Mouse (Mus musculus) myocyte (in vitro differentiated cells): ENCODE results near the gene St8sia1. TPM values are rescaled to one million over a fixed set of nuclear protein-coding genes. Genes with fewer than 3 reads are reported as not detected.

Experiments
- H3K27me3 ChIP-seq: one replicate; pipeline ENCODE4 v1.6.1; 2011; ENCODE audit not compliant: control insufficient read depth, insufficient read depth, insufficient read length
- H3K36me3 ChIP-seq: one replicate; pipeline ENCODE4 v1.6.1; 2011; ENCODE audit not compliant: control insufficient read depth, insufficient read depth
- H3K4me2 ChIP-seq: one replicate; pipeline ENCODE4 v1.6.1; 2011; ENCODE audit warnings: low read depth, control low read depth
- H3K4me3 ChIP-seq: one replicate; pipeline ENCODE4 v1.5.1; 2011; ENCODE audit warnings: mild to moderate bottlenecking, control low read depth, moderate library complexity
- H3K79me2 ChIP-seq: one replicate; pipeline ENCODE4 v1.6.1; 2011; ENCODE audit not compliant: control insufficient read depth, insufficient read depth
- H3ac ChIP-seq: one replicate; pipeline ENCODE4 v1.6.1; 2011; ENCODE audit not compliant: control insufficient read depth, insufficient read length
- CEBPB ChIP-seq: IDR thresholded peaks from 2 replicates; pipeline ENCODE4 v1.6.1; 2011; ENCODE audit warnings: mild to moderate bottlenecking, moderate library complexity; ENCODE audit not compliant: poor library complexity, insufficient read depth, severe bottlenecking
- E2F4 ChIP-seq: IDR thresholded peaks from one replicate; pipeline ENCODE4 v1.6.1; 2011; ENCODE audit warnings: mild to moderate bottlenecking, control low read depth, moderate library complexity; ENCODE audit not compliant: insufficient read depth
- MAX ChIP-seq: IDR thresholded peaks from one replicate; pipeline ENCODE4 v1.6.1; 2011; ENCODE audit warnings: low read depth, mild to moderate bottlenecking, control low read depth
- MYOD1 ChIP-seq, 3 experiments: IDR thresholded peaks; one replicate each; pipeline ENCODE4 v1.6.1; 2011; ENCODE audit warnings: control low read depth in 2 of 3, low read depth in 2 of 3, mild to moderate bottlenecking in 2 of 3, moderate library complexity in 1 of 3; ENCODE audit not compliant: insufficient read length in 2 of 3, control insufficient read depth in 1 of 3
- MYOG ChIP-seq, 3 experiments: IDR thresholded peaks; one replicate each; pipeline ENCODE4 v1.6.1; 2011; ENCODE audit warnings: control low read depth in 2 of 3, low read depth in 2 of 3, mild to moderate bottlenecking in 2 of 3; ENCODE audit not compliant: insufficient read length in 2 of 3, control insufficient read depth in 1 of 3, insufficient read depth in 1 of 3
- POLR2A ChIP-seq: IDR thresholded peaks from one replicate; pipeline ENCODE4 v1.6.1; 2011; ENCODE audit warnings: low read depth, mild to moderate bottlenecking, control low read depth, moderate library complexity; ENCODE audit not compliant: insufficient read length
- POLR2AphosphoS2 ChIP-seq: IDR thresholded peaks from one replicate; pipeline ENCODE4 v1.6.1; 2011; ENCODE audit warnings: low read depth, control low read depth; ENCODE audit not compliant: insufficient read length
- REST ChIP-seq: IDR thresholded peaks from one replicate; pipeline ENCODE4 v1.6.1; 2011; ENCODE audit warnings: mild to moderate bottlenecking, control low read depth, moderate library complexity; ENCODE audit not compliant: insufficient read depth, insufficient read length
- SRF ChIP-seq: IDR thresholded peaks from one replicate; pipeline ENCODE4 v1.6.1; 2011; ENCODE audit warnings: low read depth; ENCODE audit not compliant: control insufficient read depth, insufficient read length
- TCF12 ChIP-seq: IDR thresholded peaks from one replicate; pipeline ENCODE4 v1.6.1; 2011; ENCODE audit warnings: mild to moderate bottlenecking, control low read depth; ENCODE audit not compliant: poor library complexity, insufficient read depth, severe bottlenecking
- TCF3 ChIP-seq: IDR thresholded peaks from one replicate; pipeline ENCODE4 v1.6.1; 2011; ENCODE audit warnings: low read depth, control low read depth; ENCODE audit not compliant: insufficient read length
- USF1 ChIP-seq: IDR thresholded peaks from one replicate; pipeline ENCODE4 v1.6.1; 2011; ENCODE audit warnings: low read depth, mild to moderate bottlenecking, control low read depth, moderate library complexity
- polyA plus RNA-seq: library from polyadenylated mRNA; unstranded; fragments of >200 nt; fragmentation: generic; extraction: Trizol; gene quantifications from one replicate; pipeline ENCODE4 v1.2.1, GENCODE M21; 2012; ENCODE audit warnings: missing spikeins

The St8sia1 gene
- polyA plus RNA-seq, 1 experiment: 0.02 TPM

- TF ChIP-seq TCF12: no peak
- no peak for TF ChIP-seq REST
- no peak for TF ChIP-seq MYOG (IDR thresholded peaks at IDR 0.05; ENCODE audit: control insufficient read depth in 1 of 3, insufficient read depth in 1 of 3, insufficient read length in 2 of 3, low read depth in 2 of 3)
- no peak for TF ChIP-seq MAX
- TF ChIP-seq USF1: no peak
- no peak for TF ChIP-seq SRF
- TF ChIP-seq POLR2A: no peak
- no peak for TF ChIP-seq CEBPB
- no peak for TF ChIP-seq POLR2AphosphoS2
- no peak for TF ChIP-seq E2F4
- TF ChIP-seq MYOD1 (IDR thresholded peaks at IDR 0.05; ENCODE audit: control insufficient read depth in 1 of 3, insufficient read length in 2 of 3, low read depth in 2 of 3): no peak
- TF ChIP-seq TCF3: no peak
- no peaks in the 10 kb centered on the region for H3K27me3 ChIP-seq
- no peaks in the 10 kb centered on the region for H3K79me2 ChIP-seq
- no peak overlapping the region for H3ac ChIP-seq
- H3K4me3 ChIP-seq: no peak overlapping the region
- H3K4me2 ChIP-seq: no peak overlapping the region
- no peaks in the 10 kb centered on the region for H3K36me3 ChIP-seq
These were observed 102.0 kb downstream of the St8sia1 start for GRCm38 (mm10) chr6:142862265-142862664.

GRCm38 (mm10) chr6:142860396-142860795, 103.9 kb downstream of the St8sia1 start:
- no peak overlapping the region for H3K4me2 ChIP-seq
- H3K36me3 ChIP-seq: no peaks in the 10 kb centered on the region
- no peak overlapping the region for H3ac ChIP-seq
- no peaks in the 10 kb centered on the region for H3K27me3 ChIP-seq
- TF ChIP-seq SRF (no peak), USF1 (no peak)
- H3K4me3 ChIP-seq: no peak overlapping the region
- no peaks in the 10 kb centered on the region for H3K79me2 ChIP-seq

GRCm38 (mm10) chr6:142859946-142860345, 104.3 kb downstream of the St8sia1 start:
- no peaks in the 10 kb centered on the region for H3K36me3 ChIP-seq
- no peak overlapping the region for H3ac ChIP-seq
- no peak overlapping the region for H3K4me2 ChIP-seq
- TF ChIP-seq MYOD1 (IDR thresholded peaks at IDR 0.05; ENCODE audit: control insufficient read depth in 1 of 3, insufficient read length in 2 of 3, low read depth in 2 of 3) (no peak), MAX (no peak), TCF12 (no peak), USF1 (no peak), REST (no peak), POLR2A (no peak), CEBPB (no peak), MYOG (IDR thresholded peaks at IDR 0.05; ENCODE audit: control insufficient read depth in 1 of 3, insufficient read depth in 1 of 3, insufficient read length in 2 of 3, low read depth in 2 of 3) (no peak), POLR2AphosphoS2 (no peak), SRF (no peak), TCF3 (no peak), E2F4 (no peak)
- no peaks in the 10 kb centered on the region for H3K79me2 ChIP-seq
- no peak overlapping the region for H3K4me3 ChIP-seq
- no peaks in the 10 kb centered on the region for H3K27me3 ChIP-seq

- no peaks in the 10 kb centered on the region for H3K27me3 ChIP-seq
- no peak for TF ChIP-seq POLR2A
- TF ChIP-seq MAX: no peak
- no peak for TF ChIP-seq CEBPB
- no peak for TF ChIP-seq MYOG (IDR thresholded peaks at IDR 0.05; ENCODE audit: control insufficient read depth in 1 of 3, insufficient read depth in 1 of 3, insufficient read length in 2 of 3, low read depth in 2 of 3)
- no peak for TF ChIP-seq TCF3
- no peak for TF ChIP-seq E2F4
- TF ChIP-seq USF1: no peak
- no peak for TF ChIP-seq POLR2AphosphoS2
- no peak for TF ChIP-seq REST
- no peak for TF ChIP-seq TCF12
- TF ChIP-seq SRF: no peak
- no peak for TF ChIP-seq MYOD1 (IDR thresholded peaks at IDR 0.05; ENCODE audit: control insufficient read depth in 1 of 3, insufficient read length in 2 of 3, low read depth in 2 of 3)
These were observed 105.3 kb downstream of the St8sia1 start for GRCm38 (mm10) chr6:142858937-142859336.

GRCm38 (mm10) chr6:142856258-142856874, 107.9 kb downstream of the St8sia1 start:
- TF ChIP-seq POLR2AphosphoS2: no peak
- no peak for TF ChIP-seq MYOG (IDR thresholded peaks at IDR 0.05; ENCODE audit: control insufficient read depth in 1 of 3, insufficient read depth in 1 of 3, insufficient read length in 2 of 3, low read depth in 2 of 3)
- no peak for TF ChIP-seq CEBPB
- TF ChIP-seq POLR2A: no peak
- TF ChIP-seq TCF3: no peak
- TF ChIP-seq E2F4: no peak
- TF ChIP-seq TCF12: no peak
- TF ChIP-seq REST: no peak
- TF ChIP-seq MAX: no peak
- Histone ChIP-seq H3ac (no peak overlapping the region), H3K4me3 (no peak overlapping the region), H3K36me3 (no peaks in the 10 kb centered on the region), H3K4me2 (no peak overlapping the region), H3K79me2 (no peaks in the 10 kb centered on the region), H3K27me3 (no peaks in the 10 kb centered on the region)

More at GRCm38 (mm10) chr6:142858937-142859336, 105.3 kb downstream of the St8sia1 start:
- Histone ChIP-seq H3K79me2 (no peaks in the 10 kb centered on the region), H3K4me2 (no peak overlapping the region), H3K36me3 (no peaks in the 10 kb centered on the region), H3K4me3 (no peak overlapping the region), H3ac (no peak overlapping the region)
